Mouse (Mus musculus) forebrain, embryonic 12.5 days (tissue): Measurements from ENCODE around the gene Grik5. TPM values are rescaled to one million over a fixed set of nuclear protein-coding genes. Genes with fewer than 3 reads are reported as not detected.
A peak's percentile ranks its signal among the peaks of the same experiment; 100 is the strongest.

Source experiments
- ATAC-seq: fragments of 200-750 bp; cut with Nextera tagmentation; 2 replicates; pipeline ENCODE4 v1.8.0; 2017; ENCODE audit warnings: moderate TSS enrichment; ENCODE audit not compliant: low FRiP score
- H3K27ac ChIP-seq: fragments of 300-500 bp; sonication (generic); 2 replicates; pipeline ENCODE4 v1.5.1; 2016; ENCODE audit warnings: mild to moderate bottlenecking
- H3K27me3 ChIP-seq: fragments of 300-500 bp; sonication (generic); 2 replicates; pipeline ENCODE4 v1.6.1; 2016; ENCODE audit warnings: mild to moderate bottlenecking
- H3K36me3 ChIP-seq: fragments of 300-500 bp; sonication (generic); replicated peaks from 2 replicates; pipeline ENCODE4 v1.6.1; 2016; ENCODE audit warnings: mild to moderate bottlenecking
- H3K4me1 ChIP-seq: fragments of 300-500 bp; sonication (generic); 2 replicates; pipeline ENCODE4 v1.6.1; 2016
- H3K4me2 ChIP-seq: fragments of 300-500 bp; sonication (generic); 2 replicates; pipeline ENCODE4 v1.6.1; 2016; ENCODE audit warnings: mild to moderate bottlenecking, moderate library complexity
- H3K4me3 ChIP-seq: fragments of 300-500 bp; sonication (generic); replicated peaks from 2 replicates; pipeline ENCODE4 v1.5.1; 2016; ENCODE audit warnings: mild to moderate bottlenecking
- H3K9ac ChIP-seq: fragments of 300-500 bp; sonication (generic); 2 replicates; pipeline ENCODE4 v1.6.1; 2016; ENCODE audit warnings: mild to moderate bottlenecking
- H3K9me3 ChIP-seq: fragments of 300-500 bp; sonication (generic); 2 replicates; pipeline ENCODE4 v1.6.1; 2016
- WGBS: fragments of 180-500 bp; shearing (Covaris S2); methylation state at CpG from one replicate; pipeline ENCODE4 v1.1.7; 2016; 5-methylcytosine and 5-hydroxymethylcytosine counted together
- microRNA-seq: library from miRNA; unstranded; fragments of <30 nt; microRNA quantifications from one replicate; pipeline ENCODE4, GENCODE M21; 2017
- polyA plus RNA-seq: library from polyadenylated mRNA; unstranded; fragments of >200 nt; fragmentation: Nextera tagmentation; extraction: Ambion mirVana; gene quantifications from 2 replicates; pipeline ENCODE4 v1.2.1, GENCODE M21; 2016

The Grik5 gene
- polyA plus RNA-seq, 1 experiment from 2014 or later = 18.1 TPM

- no peak for ATAC-seq
- Histone ChIP-seq H3K9me3 (no peaks in the 10 kb centered on the region), H3K27ac (no peak overlapping the region), H3K27me3 (no peaks in the 10 kb centered on the region; the same call in 1 of the 2 replicates), H3K4me2 (0 out of 2 replicates have a peak overlapping the region, but pooled peaks have one; percentile 83), H3K36me3 (peaks cover 5% of the 10 kb centered on the region; the same call in 1 of the 2 replicates), H3K9ac (no peak overlapping the region), H3K4me3 (no peak overlapping the region), H3K4me1 (peaks cover 10% of the 10 kb centered on the region)
- WGBS = 80% methylated on average over 4 of the region's 4 CpGs
These were observed 98.9 kb downstream of the Grik5 start for GRCm38 (mm10) chr7:24973208-24973607.

DNA sequence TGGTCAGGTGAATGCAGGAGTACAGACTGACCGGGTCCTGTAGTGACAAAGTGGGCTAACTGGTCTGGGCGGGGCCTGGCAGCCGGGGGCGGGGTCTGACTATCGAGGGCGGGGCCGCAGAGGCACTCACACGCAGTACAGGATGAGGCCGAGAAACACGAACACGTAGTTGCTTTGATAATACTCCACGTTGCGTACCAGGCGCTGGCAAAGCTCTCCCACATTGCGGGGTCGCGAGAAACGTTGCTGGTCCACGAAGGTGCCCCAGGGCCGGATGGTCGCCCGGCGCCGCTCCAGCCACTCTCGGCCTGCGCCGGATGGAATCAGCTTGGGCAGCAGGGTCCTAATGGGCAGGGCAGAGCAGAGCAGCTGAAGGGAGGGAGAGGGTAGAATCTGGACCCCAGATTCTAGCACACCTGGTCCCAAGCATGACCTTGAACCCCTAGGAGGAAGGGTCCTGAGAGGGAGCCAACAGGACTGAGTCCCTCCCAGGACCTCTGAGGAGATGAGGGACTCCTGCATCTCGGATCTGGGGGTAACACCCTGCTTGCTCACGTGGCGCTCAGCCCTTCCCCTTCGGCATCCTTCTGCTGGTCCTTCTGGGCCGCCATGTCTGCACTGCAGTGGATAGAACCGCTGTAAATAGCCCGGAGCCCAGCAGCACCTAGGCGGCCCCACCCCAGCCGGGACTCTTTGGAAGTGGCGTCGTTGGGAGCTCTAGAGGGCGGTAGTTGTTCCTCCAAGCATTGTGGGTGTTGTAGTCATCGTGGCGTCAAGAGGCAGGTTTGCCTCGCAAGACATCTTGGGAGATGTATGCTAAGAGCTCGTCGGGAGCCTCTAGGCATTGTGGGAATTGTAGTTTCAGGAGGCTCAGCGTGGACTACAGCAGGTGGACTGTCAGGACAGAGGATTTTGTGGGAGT is 99.9 kb downstream of the Grik5 start, which contains the start of gene Rabac1:
TSS of gene Rabac1 (minus strand) at position 783 of the 922 bp plus-strand sequence.
- under 1% methylated on average over 45 of the region's 45 CpGs for WGBS
- Histone ChIP-seq H3K9me3 (no peaks in the 10 kb centered on the region), H3K27me3 (no peaks in the 10 kb centered on the region), H3K4me2 (peak within 1 kb of the TSS; percentile 83), H3K36me3 (no peaks in the 10 kb centered on the region), H3K4me3 (peak within 1 kb of the TSS; percentile 68), H3K9ac (peak within 1 kb of the TSS; percentile 66), H3K27ac (peak within 1 kb of the TSS; percentile 50; the same call in 1 of the 2 replicates), H3K4me1 (peaks cover 10% of the 10 kb centered on the region)
- ATAC-seq = peak; percentile 92

DNA sequence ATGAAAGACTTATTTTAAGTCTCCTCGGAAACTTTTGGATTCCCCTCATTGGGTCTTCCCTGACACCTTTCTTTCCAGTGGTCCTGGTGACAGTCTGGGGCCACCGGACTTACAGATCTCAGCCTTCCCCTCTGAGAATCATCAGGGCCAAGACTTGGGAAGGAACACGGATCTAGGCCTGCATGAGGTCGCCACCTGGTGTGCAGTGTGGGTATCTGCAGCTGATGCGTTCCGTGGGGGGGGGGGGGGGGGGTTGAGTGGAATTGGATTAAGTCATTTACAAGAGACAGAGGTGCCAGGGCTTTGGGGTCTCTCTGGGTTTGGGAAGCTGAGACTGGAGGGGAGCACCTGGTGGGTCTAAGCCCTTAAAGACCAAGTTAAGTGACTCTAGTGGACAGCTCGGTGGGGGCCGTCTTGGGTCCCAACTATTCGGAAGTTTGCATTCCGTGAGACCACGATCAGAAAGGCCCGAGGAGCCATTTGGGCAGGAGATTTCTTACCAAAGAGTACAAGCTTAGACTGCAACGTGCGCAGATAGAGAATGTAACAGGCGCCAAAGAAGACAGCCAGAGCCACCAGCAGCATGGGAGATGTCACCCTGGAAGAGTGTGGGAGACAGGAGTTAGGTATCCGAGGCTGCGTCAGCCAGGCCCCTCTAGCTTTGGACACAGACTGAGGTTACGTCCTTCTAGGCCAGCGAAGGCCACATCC is 100.7 kb downstream of the Grik5 start:
- H3K9me3 ChIP-seq = no peaks in the 10 kb centered on the region
- H3K27ac ChIP-seq = peak overlapping the region; percentile 50; the same call in 1 of the 2 replicates
- 9% methylated on average over 19 of the region's 19 CpGs for WGBS
- peaks cover 10% of the 10 kb centered on the region for H3K4me1 ChIP-seq
- ATAC-seq = 0 out of 2 replicates have a peak, but pooled peaks have one; percentile 7
- H3K4me3 ChIP-seq = peak overlapping the region; percentile 68
- H3K36me3 ChIP-seq = no peaks in the 10 kb centered on the region
- peak overlapping the region; percentile 83 for H3K4me2 ChIP-seq
- no peaks in the 10 kb centered on the region for H3K27me3 ChIP-seq
- H3K9ac ChIP-seq = peak overlapping the region; percentile 66; the same call in 1 of the 2 replicates

DNA sequence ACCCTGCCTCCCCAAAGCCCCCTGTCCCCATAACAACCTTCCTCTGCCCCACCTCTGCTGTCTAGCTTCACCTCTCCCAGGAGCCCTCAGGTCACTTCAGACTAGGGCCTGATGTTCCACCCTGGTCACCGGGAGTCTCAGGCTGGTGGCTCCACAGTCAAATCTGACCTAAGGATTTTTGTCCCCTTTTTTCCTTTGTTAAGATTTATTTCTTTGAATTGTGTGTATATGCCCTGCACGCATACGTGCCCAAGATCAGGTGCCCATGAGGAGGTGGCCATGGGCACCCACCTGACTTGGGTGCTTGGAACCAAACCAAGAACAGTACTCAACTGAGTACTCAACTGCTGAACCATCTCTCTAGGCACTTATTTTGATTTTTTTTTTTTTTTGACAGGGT is 101.8 kb downstream of the Grik5 start:
- H3K4me2 ChIP-seq = no peak overlapping the region
- whole genome bisulfite sequencing = 94% methylated on average over 3 of the region's 3 CpGs

DNA sequence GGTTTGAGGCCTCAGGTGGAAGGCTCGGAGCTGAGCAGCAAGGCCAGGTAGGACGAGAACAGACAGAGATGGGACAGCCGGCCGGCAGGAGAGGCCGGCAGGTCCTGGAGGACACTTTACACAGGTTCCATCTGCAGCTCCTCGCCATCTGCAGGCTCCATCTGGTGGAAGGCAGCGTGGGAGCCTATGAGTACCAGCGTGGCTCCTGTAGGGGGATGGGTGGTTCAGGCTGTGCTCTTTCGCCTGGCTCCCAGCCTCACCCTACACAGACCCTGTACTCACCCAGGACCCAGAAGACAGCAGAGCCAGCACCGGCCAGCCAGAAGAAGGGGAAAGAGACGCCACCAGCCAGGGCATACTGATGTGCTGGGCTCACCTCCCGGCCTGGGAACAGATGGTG is 102.3 kb downstream of the Grik5 start:
- Histone ChIP-seq H3K9ac (no peak overlapping the region), H3K27ac (no peak overlapping the region), H3K9me3 (no peaks in the 10 kb centered on the region), H3K4me1 (peaks cover 10% of the 10 kb centered on the region), H3K4me2 (no peak overlapping the region), H3K36me3 (no peaks in the 10 kb centered on the region), H3K4me3 (no peak overlapping the region), H3K27me3 (no peaks in the 10 kb centered on the region)
- ATAC-seq = no peak
- WGBS = 77% methylated on average over 12 of the region's 12 CpGs

More for the DNA sequence above, 101.8 kb downstream of the Grik5 start:
- H3K36me3 ChIP-seq = no peaks in the 10 kb centered on the region
- no peak for ATAC-seq
- peaks cover 10% of the 10 kb centered on the region for H3K4me1 ChIP-seq
- H3K9me3 ChIP-seq = no peaks in the 10 kb centered on the region
- no peak overlapping the region for H3K27ac ChIP-seq
- no peak overlapping the region for H3K4me3 ChIP-seq
- no peak overlapping the region for H3K9ac ChIP-seq
- no peaks in the 10 kb centered on the region for H3K27me3 ChIP-seq

- Histone ChIP-seq H3K4me3 (no peak overlapping the region), H3K9me3 (no peaks in the 10 kb centered on the region), H3K27ac (no peak overlapping the region), H3K27me3 (no peaks in the 10 kb centered on the region), H3K36me3 (no peaks in the 10 kb centered on the region), H3K9ac (no peak overlapping the region), H3K4me1 (peaks cover 10% of the 10 kb centered on the region), H3K4me2 (no peak overlapping the region)
- ATAC-seq = no peak
- 69% methylated on average over 6 of the region's 6 CpGs for WGBS
These were observed 103.7 kb downstream of the Grik5 start for GRCm38 (mm10) chr7:24968463-24968862.

DNA sequence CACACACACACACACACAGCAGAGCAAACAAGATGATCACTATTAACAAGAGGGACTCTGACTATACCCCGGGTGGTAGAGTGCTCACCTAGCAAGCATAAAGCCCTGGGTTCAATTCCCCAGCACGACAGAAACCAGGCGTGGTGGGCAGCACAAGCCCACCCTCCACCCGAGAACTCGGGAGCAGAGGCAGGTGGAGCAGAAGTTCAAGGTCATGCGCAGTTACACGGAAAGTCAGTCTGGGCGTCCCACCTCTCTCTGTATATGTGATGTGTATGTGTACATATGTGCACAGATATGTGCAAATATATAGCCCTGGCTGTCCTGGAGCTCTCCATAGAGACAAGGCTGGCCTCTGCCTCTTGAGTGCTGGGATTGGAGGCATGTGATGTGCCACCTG is 104.2 kb downstream of the Grik5 start:
- ATAC-seq = no peak
- H3K27me3 ChIP-seq = no peaks in the 10 kb centered on the region
- H3K27ac ChIP-seq = no peak overlapping the region
- H3K4me3 ChIP-seq = no peak overlapping the region
- H3K36me3 ChIP-seq = no peaks in the 10 kb centered on the region
- no peak overlapping the region for H3K4me2 ChIP-seq
- no peak overlapping the region for H3K9ac ChIP-seq
- H3K9me3 ChIP-seq = no peaks in the 10 kb centered on the region
- WGBS = 85% methylated on average over 8 of the region's 8 CpGs
- H3K4me1 ChIP-seq = peaks cover 10% of the 10 kb centered on the region

DNA sequence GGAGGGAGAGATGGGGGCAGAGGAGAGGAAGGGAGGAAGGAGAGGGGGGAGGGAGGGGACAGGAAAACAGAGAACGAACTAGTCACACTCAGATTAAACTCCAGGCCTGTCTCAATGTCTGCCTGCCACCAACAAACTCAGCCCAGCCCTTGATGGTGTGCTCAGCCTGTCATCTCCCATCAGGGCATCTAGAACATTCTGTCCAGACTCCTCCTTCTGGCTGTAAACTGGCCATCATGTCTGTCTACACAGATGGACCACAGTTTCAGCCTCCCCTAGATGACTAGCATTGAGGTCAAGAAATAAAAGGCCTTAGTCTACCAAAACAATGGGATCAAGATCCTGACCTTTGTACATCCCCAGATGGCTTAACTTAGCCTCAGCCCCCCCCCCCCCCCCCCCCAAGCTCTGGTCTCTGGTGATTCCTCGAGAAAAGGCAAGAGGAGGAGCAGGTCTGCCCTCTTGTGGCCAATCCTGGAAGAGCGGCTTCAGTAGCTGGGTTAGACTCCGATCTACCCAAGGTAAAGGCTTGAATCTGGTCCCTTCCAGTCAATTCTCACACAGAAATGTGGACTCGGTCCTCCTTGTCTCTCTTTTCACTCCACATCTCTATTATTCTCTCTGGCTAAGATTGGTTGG is 107.1 kb downstream of the Grik5 start:
- no peak overlapping the region for H3K9ac ChIP-seq
- no peak overlapping the region for H3K27ac ChIP-seq
- H3K4me2 ChIP-seq = no peak overlapping the region
- no peaks in the 10 kb centered on the region for H3K4me1 ChIP-seq
- no peaks in the 10 kb centered on the region for H3K36me3 ChIP-seq
- H3K4me3 ChIP-seq = no peak overlapping the region
- no peaks in the 10 kb centered on the region for H3K27me3 ChIP-seq
- WGBS = 15% methylated on average over 5 of the region's 5 CpGs
- H3K9me3 ChIP-seq = no peaks in the 10 kb centered on the region
- peak; percentile 41; the same call in 1 of the 2 replicates for ATAC-seq

- WGBS = 86% methylated on average over 2 of the region's 2 CpGs
- H3K36me3 ChIP-seq = no peaks in the 10 kb centered on the region
- no peak overlapping the region for H3K27ac ChIP-seq
- no peaks in the 10 kb centered on the region for H3K4me1 ChIP-seq
- H3K9me3 ChIP-seq = no peaks in the 10 kb centered on the region
- ATAC-seq = no peak
- no peak overlapping the region for H3K4me2 ChIP-seq
- no peaks in the 10 kb centered on the region for H3K27me3 ChIP-seq
- H3K4me3 ChIP-seq = no peak overlapping the region
- no peak overlapping the region for H3K9ac ChIP-seq
These were observed 107.9 kb downstream of the Grik5 start for GRCm38 (mm10) chr7:24964288-24964687.

Small RNA genes within 50 kb of the gene (microRNA-seq; reads per million reads assigned to microRNA genes)
- gene Mir6537 (not detected), gene Mir7046 (0.97 reads per million), gene Mir7047 (not detected)

Other genes with a start within 250 kb of the Grik5 start
- 24.7 and 28.6 TPM in 2 replicates for gene Gm9844, start 210.1 kb downstream of the Grik5 start, polyA plus RNA-seq
- gene Lypd4, start 202.4 kb downstream of the Grik5 start, polyA plus RNA-seq = not detected in 2 replicates
- 0.24 TPM in 1 of 2 replicates, not detected in the other for gene Dmrtc2, start 202.3 kb downstream of the Grik5 start, polyA plus RNA-seq
- gene Rps19, start 188.0 kb downstream of the Grik5 start, polyA plus RNA-seq = 1,399 and 1,518 TPM in 2 replicates
- 0.22 TPM in 1 of 2 replicates, not detected in the other for gene Cd79a, start 175.0 kb downstream of the Grik5 start, polyA plus RNA-seq
- 68.3 and 73.5 TPM in 2 replicates for gene Arhgef1, start 169.4 kb downstream of the Grik5 start, polyA plus RNA-seq
- gene Gm4881, start 127.9 kb downstream of the Grik5 start, polyA plus RNA-seq = 1.0 and 1.7 TPM in 2 replicates
- gene Rabac1, start 99.6 kb downstream of the Grik5 start, polyA plus RNA-seq = 82.3 and 87.7 TPM in 2 replicates
- gene Atp1a3, start 66.4 kb downstream of the Grik5 start, polyA plus RNA-seq = 68.2 and 87.4 TPM in 2 replicates
- 39.7 and 41.2 TPM in 2 replicates for gene Zfp574, start 221 bp upstream of the Grik5 start, polyA plus RNA-seq
- gene Pou2f2, start 107.4 kb upstream of the Grik5 start, polyA plus RNA-seq = 22.3 and 28.6 TPM in 2 replicates
- 11.2 and 12.3 TPM in 2 replicates for gene Dedd2, start 148.3 kb upstream of the Grik5 start, polyA plus RNA-seq
- 2.7 TPM in 2 replicates for gene Zfp526, start 149.1 kb upstream of the Grik5 start, polyA plus RNA-seq
- 15.9 and 17.5 TPM in 2 replicates for gene Gsk3a, start 165.5 kb upstream of the Grik5 start, polyA plus RNA-seq
- gene Erf, start 178.4 kb upstream of the Grik5 start, polyA plus RNA-seq = 10.3 and 13.0 TPM in 2 replicates
- gene Cic, start 195.4 kb upstream of the Grik5 start, polyA plus RNA-seq = 40.8 and 46.9 TPM in 2 replicates
- 378 and 384 TPM in 2 replicates for gene Pafah1b3, start 225.6 kb upstream of the Grik5 start, polyA plus RNA-seq
- gene Prr19, start 229.1 kb upstream of the Grik5 start, polyA plus RNA-seq = 1.3 and 1.7 TPM in 2 replicates
- gene Tmem145, start 233.8 kb upstream of the Grik5 start, polyA plus RNA-seq = 11.9 and 12.1 TPM in 2 replicates
- 18.5 and 18.8 TPM in 2 replicates for gene Megf8, start 244.8 kb upstream of the Grik5 start, polyA plus RNA-seq